Mouse (Mus musculus): Measurements from ENCODE around the gene Foxn3. TPM values are rescaled to one million over a fixed set of nuclear protein-coding genes. Genes with fewer than 3 reads are reported as not detected.

Gene Foxn3
- polyA plus RNA-seq, 1 experiment from 2014 or later: 23.5 TPM

GRCm38 (mm10) chr12:99244673-99245072 is 318.7 kb downstream of the Foxn3 start:
- Histone ChIP-seq H3K4me1 (ENCODE audit: control insufficient read depth, low read depth, low read length) (peaks cover 6% of the 10 kb centered on the region; the same call in 1 of the 2 replicates), H3K4me3 (ENCODE audit: low read depth, low read length) (no peak overlapping the region), H3K27me3 (ENCODE audit: control insufficient read depth, insufficient read depth, low read depth, low read length) (no peaks in the 10 kb centered on the region), H3K36me3 (ENCODE audit: control insufficient read depth, insufficient read depth) (no peaks in the 10 kb centered on the region), H3K27ac (ENCODE audit: low read length) (no peak overlapping the region), H3K4me2 (ENCODE audit: low read depth, low read length) (no peak overlapping the region), H3K9me3 (replicated peaks; ENCODE audit: control insufficient read depth, low read length) (no peaks in the 10 kb centered on the region), H3K9ac (ENCODE audit: low read depth, low read length) (no peak overlapping the region)
- 61% methylated on average over 9 of the region's 9 CpGs for WGBS (ENCODE audit: insufficient replicate concordance)
- ATAC-seq (ENCODE audit: low read depth): no peak

- no peak overlapping the region for H3K4me2 ChIP-seq (ENCODE audit: low read depth, low read length)
- H3K9ac ChIP-seq (ENCODE audit: low read depth, low read length): no peak overlapping the region
- H3K9me3 ChIP-seq (replicated peaks; ENCODE audit: control insufficient read depth, low read length): no peaks in the 10 kb centered on the region
- no peak overlapping the region for H3K4me3 ChIP-seq (ENCODE audit: low read depth, low read length)
- 46% methylated on average over 6 of the region's 6 CpGs for WGBS (ENCODE audit: insufficient replicate concordance)
- H3K27me3 ChIP-seq (ENCODE audit: control insufficient read depth, insufficient read depth, low read depth, low read length): no peaks in the 10 kb centered on the region
- no peak for ATAC-seq (ENCODE audit: low read depth)
- no peak overlapping the region for H3K27ac ChIP-seq (ENCODE audit: low read length)
- H3K36me3 ChIP-seq (ENCODE audit: control insufficient read depth, insufficient read depth): no peaks in the 10 kb centered on the region
- H3K4me1 ChIP-seq (ENCODE audit: control insufficient read depth, low read depth, low read length): peaks cover 6% of the 10 kb centered on the region; the same call in 1 of the 2 replicates
Measured at GRCm38 (mm10) chr12:99244264-99244663, 319.1 kb downstream of the Foxn3 start.

- H3K4me2 ChIP-seq (ENCODE audit: low read depth, low read length): no peak overlapping the region
- no peaks in the 10 kb centered on the region for H3K36me3 ChIP-seq (ENCODE audit: control insufficient read depth, insufficient read depth)
- no peak overlapping the region for H3K4me3 ChIP-seq (ENCODE audit: low read depth, low read length)
- ATAC-seq (ENCODE audit: low read depth): no peak
- no peak overlapping the region for H3K27ac ChIP-seq (ENCODE audit: low read length)
- no peaks in the 10 kb centered on the region for H3K9me3 ChIP-seq (replicated peaks; ENCODE audit: control insufficient read depth, low read length)
- WGBS (ENCODE audit: insufficient replicate concordance): 62% methylated on average over 1 of the region's 1 CpGs
- H3K9ac ChIP-seq (ENCODE audit: low read depth, low read length): no peak overlapping the region
- no peaks in the 10 kb centered on the region for H3K27me3 ChIP-seq (ENCODE audit: control insufficient read depth, insufficient read depth, low read depth, low read length)
- peaks cover 6% of the 10 kb centered on the region; the same call in 1 of the 2 replicates for H3K4me1 ChIP-seq (ENCODE audit: control insufficient read depth, low read depth, low read length)
Measured at GRCm38 (mm10) chr12:99243316-99243715, 320.1 kb downstream of the Foxn3 start.

- H3K9me3 ChIP-seq (replicated peaks; ENCODE audit: control insufficient read depth, low read length): no peaks in the 10 kb centered on the region
- peaks cover 3% of the 10 kb centered on the region; the same call in 1 of the 2 replicates for H3K4me1 ChIP-seq (ENCODE audit: control insufficient read depth, low read depth, low read length)
- H3K4me3 ChIP-seq (ENCODE audit: low read depth, low read length): no peak overlapping the region
- H3K9ac ChIP-seq (ENCODE audit: low read depth, low read length): no peak overlapping the region
- 31% methylated on average over 5 of the region's 5 CpGs for WGBS (ENCODE audit: insufficient replicate concordance)
- H3K36me3 ChIP-seq (ENCODE audit: control insufficient read depth, insufficient read depth): no peaks in the 10 kb centered on the region
- H3K4me2 ChIP-seq (ENCODE audit: low read depth, low read length): no peak overlapping the region
- no peak for ATAC-seq (ENCODE audit: low read depth)
- no peak overlapping the region for H3K27ac ChIP-seq (ENCODE audit: low read length)
- no peaks in the 10 kb centered on the region for H3K27me3 ChIP-seq (ENCODE audit: control insufficient read depth, insufficient read depth, low read depth, low read length)
Measured at GRCm38 (mm10) chr12:99240185-99240726, 323.1 kb downstream of the Foxn3 start.

- Histone ChIP-seq H3K27me3 (ENCODE audit: control insufficient read depth, insufficient read depth, low read depth, low read length) (no peaks in the 10 kb centered on the region), H3K9ac (ENCODE audit: low read depth, low read length) (no peak overlapping the region), H3K36me3 (ENCODE audit: control insufficient read depth, insufficient read depth) (no peaks in the 10 kb centered on the region), H3K9me3 (replicated peaks; ENCODE audit: control insufficient read depth, low read length) (no peaks in the 10 kb centered on the region), H3K27ac (ENCODE audit: low read length) (no peak overlapping the region), H3K4me3 (ENCODE audit: low read depth, low read length) (no peak overlapping the region), H3K4me2 (ENCODE audit: low read depth, low read length) (no peak overlapping the region), H3K4me1 (ENCODE audit: control insufficient read depth, low read depth, low read length) (peaks cover 3% of the 10 kb centered on the region; the same call in 1 of the 2 replicates)
- no peak for ATAC-seq (ENCODE audit: low read depth)
- 52% methylated on average over 11 of the region's 11 CpGs for WGBS (ENCODE audit: insufficient replicate concordance)
Measured at GRCm38 (mm10) chr12:99239735-99240134, 323.6 kb downstream of the Foxn3 start.

- Histone ChIP-seq H3K27ac (ENCODE audit: low read length) (no peak overlapping the region), H3K9me3 (replicated peaks; ENCODE audit: control insufficient read depth, low read length) (no peaks in the 10 kb centered on the region), H3K9ac (ENCODE audit: low read depth, low read length) (no peak overlapping the region), H3K36me3 (ENCODE audit: control insufficient read depth, insufficient read depth) (no peaks in the 10 kb centered on the region), H3K4me2 (ENCODE audit: low read depth, low read length) (no peak overlapping the region), H3K4me3 (ENCODE audit: low read depth, low read length) (no peak overlapping the region), H3K4me1 (ENCODE audit: control insufficient read depth, low read depth, low read length) (peaks cover 17% of the 10 kb centered on the region), H3K27me3 (ENCODE audit: control insufficient read depth, insufficient read depth, low read depth, low read length) (no peaks in the 10 kb centered on the region)
- ATAC-seq (ENCODE audit: low read depth): no peak
- 84% methylated on average over 9 of the region's 9 CpGs for WGBS (ENCODE audit: insufficient replicate concordance)
Measured at GRCm38 (mm10) chr12:99237497-99237896, 325.9 kb downstream of the Foxn3 start.

- 40% methylated on average over 6 of the region's 6 CpGs for WGBS (ENCODE audit: insufficient replicate concordance)
- H3K27ac ChIP-seq (ENCODE audit: low read length): no peak overlapping the region
- no peak overlapping the region for H3K4me2 ChIP-seq (ENCODE audit: low read depth, low read length)
- ATAC-seq (ENCODE audit: low read depth): no peak
- H3K9ac ChIP-seq (ENCODE audit: low read depth, low read length): no peak overlapping the region
- H3K4me3 ChIP-seq (ENCODE audit: low read depth, low read length): no peak overlapping the region
- H3K9me3 ChIP-seq (replicated peaks; ENCODE audit: control insufficient read depth, low read length): no peaks in the 10 kb centered on the region
- H3K4me1 ChIP-seq (ENCODE audit: control insufficient read depth, low read depth, low read length): peaks cover 18% of the 10 kb centered on the region
- no peaks in the 10 kb centered on the region for H3K27me3 ChIP-seq (ENCODE audit: control insufficient read depth, insufficient read depth, low read depth, low read length)
- H3K36me3 ChIP-seq (ENCODE audit: control insufficient read depth, insufficient read depth): no peaks in the 10 kb centered on the region
Measured at GRCm38 (mm10) chr12:99234346-99234745, 329.0 kb downstream of the Foxn3 start.

GRCm38 (mm10) chr12:99233386-99233785 is 330.0 kb downstream of the Foxn3 start:
- Histone ChIP-seq H3K4me3 (ENCODE audit: low read depth, low read length) (no peak overlapping the region), H3K4me2 (ENCODE audit: low read depth, low read length) (no peak overlapping the region), H3K4me1 (ENCODE audit: control insufficient read depth, low read depth, low read length) (peaks cover 18% of the 10 kb centered on the region), H3K9me3 (replicated peaks; ENCODE audit: control insufficient read depth, low read length) (no peaks in the 10 kb centered on the region), H3K36me3 (ENCODE audit: control insufficient read depth, insufficient read depth) (no peaks in the 10 kb centered on the region), H3K27ac (ENCODE audit: low read length) (no peak overlapping the region), H3K27me3 (ENCODE audit: control insufficient read depth, insufficient read depth, low read depth, low read length) (no peaks in the 10 kb centered on the region), H3K9ac (ENCODE audit: low read depth, low read length) (no peak overlapping the region)
- 64% methylated on average over 2 of the region's 2 CpGs for WGBS (ENCODE audit: insufficient replicate concordance)
- ATAC-seq (ENCODE audit: low read depth): no peak

- H3K4me2 ChIP-seq (ENCODE audit: low read depth, low read length): no peak overlapping the region
- ATAC-seq (ENCODE audit: low read depth): no peak
- H3K9me3 ChIP-seq (replicated peaks; ENCODE audit: control insufficient read depth, low read length): no peaks in the 10 kb centered on the region
Measured at GRCm38 (mm10) chr12:99232478-99232877, 330.9 kb downstream of the Foxn3 start.

More at GRCm38 (mm10) chr12:99232478-99232877, 330.9 kb downstream of the Foxn3 start:
- H3K9ac ChIP-seq (ENCODE audit: low read depth, low read length): no peak overlapping the region
- no peak overlapping the region for H3K4me3 ChIP-seq (ENCODE audit: low read depth, low read length)
- WGBS (ENCODE audit: insufficient replicate concordance): 62% methylated on average over 9 of the region's 9 CpGs
- H3K27me3 ChIP-seq (ENCODE audit: control insufficient read depth, insufficient read depth, low read depth, low read length): no peaks in the 10 kb centered on the region
- H3K36me3 ChIP-seq (ENCODE audit: control insufficient read depth, insufficient read depth): no peaks in the 10 kb centered on the region
- H3K27ac ChIP-seq (ENCODE audit: low read length): no peak overlapping the region
- H3K4me1 ChIP-seq (ENCODE audit: control insufficient read depth, low read depth, low read length): peaks cover 18% of the 10 kb centered on the region
